ENCODE assay signal across 8 mouse cellular contexts in genomic region chr11:85759634-85760439, GRCm38 (mm10).
A peak's percentile ranks its signal among the peaks of the same experiment; 100 is the strongest.
DNase-seq lines count a peak whose midpoint lies in the region; ATAC-seq lines count a peak whose summit lies in the region.

No protein-coding gene starts in this region.

- no peak overlapping the region for H3K4me2 ChIP-seq in forebrain, embryonic 15.5 days (replicated peaks)
- H3K4me2 ChIP-seq in forebrain, embryonic 16.5 days (ENCODE audit: low read length) = no peak overlapping the region
- no peak overlapping the region for H3K4me2 ChIP-seq in midbrain, embryonic 14.5 days (ENCODE audit: low read length)
- no peak overlapping the region for H3K4me2 ChIP-seq in heart, embryonic 15.5 days

- H3K4me1 ChIP-seq in forebrain, embryonic 15.5 days = peaks cover 16% of the 10 kb centered on the region
- H3K4me1 ChIP-seq in forebrain, embryonic 16.5 days (replicated peaks; ENCODE audit: control insufficient read depth, insufficient read depth, low read length) = peaks cover 17% of the 10 kb centered on the region
- peaks cover 12% of the 10 kb centered on the region; the same call in 1 of the 2 replicates for H3K4me1 ChIP-seq in midbrain, embryonic 14.5 days (ENCODE audit: control insufficient read depth, insufficient read depth, low read length)
- H3K4me1 ChIP-seq in midbrain, embryonic 10.5 days = peaks cover 33% of the 10 kb centered on the region
- peaks cover 28% of the 10 kb centered on the region for H3K4me1 ChIP-seq in heart, embryonic 15.5 days (replicated peaks)

- no peak overlapping the region for H3K4me3 ChIP-seq in forebrain, embryonic 15.5 days
- no peak overlapping the region for H3K4me3 ChIP-seq in forebrain, embryonic 16.5 days (replicated peaks; ENCODE audit: low read length)
- no peak overlapping the region for H3K4me3 ChIP-seq in midbrain, embryonic 14.5 days (replicated peaks; ENCODE audit: low read depth, low read length)
- H3K4me3 ChIP-seq in midbrain, embryonic 10.5 days = no peak overlapping the region
- H3K4me3 ChIP-seq in heart, embryonic 15.5 days = no peak overlapping the region

- 57% methylated on average over 14 of the region's 14 CpGs for WGBS in forebrain, embryonic 15.5 days
- 50% methylated on average over 14 of the region's 14 CpGs for whole genome bisulfite sequencing in forebrain, embryonic 16.5 days
- WGBS in midbrain, embryonic 14.5 days = 60% methylated on average over 14 of the region's 14 CpGs
- 72% methylated on average over 14 of the region's 14 CpGs for WGBS in midbrain, embryonic 10.5 days
- 48% methylated on average over 14 of the region's 14 CpGs for WGBS in heart, embryonic 15.5 days

- H3K9ac ChIP-seq in forebrain, embryonic 15.5 days (replicated peaks) = no peak overlapping the region
- H3K9ac ChIP-seq in forebrain, embryonic 16.5 days (replicated peaks; ENCODE audit: low read depth, low read length) = no peak overlapping the region
- no peak overlapping the region for H3K9ac ChIP-seq in midbrain, embryonic 14.5 days (replicated peaks; ENCODE audit: low read length)
- no peak overlapping the region for H3K9ac ChIP-seq in heart, embryonic 15.5 days

- ATAC-seq in forebrain, embryonic 15.5 days (replicated peaks) = no peak
- ATAC-seq in forebrain, embryonic 16.5 days = no peak
- ATAC-seq in midbrain, embryonic 14.5 days (ENCODE audit: low FRiP score, low TSS enrichment) = no peak
- ATAC-seq in heart, embryonic 15.5 days (replicated peaks; ENCODE audit: insufficient number of reproducible peaks, insufficient read depth, low FRiP score, low read depth) = no peak

- H3K9me3 ChIP-seq in forebrain, embryonic 15.5 days = no peaks in the 10 kb centered on the region
- H3K9me3 ChIP-seq in forebrain, embryonic 16.5 days (ENCODE audit: control insufficient read depth, low read length) = no peaks in the 10 kb centered on the region
- H3K9me3 ChIP-seq in midbrain, embryonic 14.5 days (ENCODE audit: control insufficient read depth, low read length) = no peaks in the 10 kb centered on the region
- H3K9me3 ChIP-seq in midbrain, embryonic 10.5 days (replicated peaks) = no peaks in the 10 kb centered on the region
- H3K9me3 ChIP-seq in heart, embryonic 15.5 days (replicated peaks) = no peaks in the 10 kb centered on the region

- peak; percentile 35 for DNase-seq in midbrain, embryonic 14.5 days
- no peak for DNase-seq in midbrain, embryonic 10.5 days (ENCODE audit: low spot score)
- peak; percentile 61 for DNase-seq in skeletal muscle tissue, adult 2 months (ENCODE audit: low read depth, low spot score)
- no peak for DNase-seq in left cerebral cortex, adult 9 months (ENCODE audit: low spot score in 2 of 2)
- DNase-seq in cerebellum, postnatal 25 days = no peak

- peak overlapping the region; percentile 20; the same call in 1 of the 2 replicates for H3K27ac ChIP-seq in forebrain, embryonic 15.5 days (replicated peaks)
- H3K27ac ChIP-seq in forebrain, embryonic 16.5 days (ENCODE audit: low read length) = no peak overlapping the region
- 0 out of 2 replicates have a peak overlapping the region, but pooled peaks have one; percentile 32 for H3K27ac ChIP-seq in midbrain, embryonic 14.5 days (replicated peaks; ENCODE audit: low read depth, low read length)
- no peak overlapping the region for H3K27ac ChIP-seq in midbrain, embryonic 10.5 days (replicated peaks)
- H3K27ac ChIP-seq in heart, embryonic 15.5 days = peak overlapping the region; percentile 55

- H3K27me3 ChIP-seq in forebrain, embryonic 15.5 days = peaks cover 4% of the 10 kb centered on the region
- H3K27me3 ChIP-seq in forebrain, embryonic 16.5 days (replicated peaks; ENCODE audit: control insufficient read depth, insufficient read depth, low read length) = no peaks in the 10 kb centered on the region; the same call in 1 of the 2 replicates
- H3K27me3 ChIP-seq in midbrain, embryonic 14.5 days (ENCODE audit: control insufficient read depth, insufficient read depth, low read length) = peaks cover 4% of the 10 kb centered on the region; the same call in 1 of the 2 replicates
- H3K27me3 ChIP-seq in midbrain, embryonic 10.5 days (ENCODE audit: low read depth, poor library complexity, severe bottlenecking) = peaks cover 67% of the 10 kb centered on the region
- peaks cover 15% of the 10 kb centered on the region for H3K27me3 ChIP-seq in heart, embryonic 15.5 days

- H3K36me3 ChIP-seq in forebrain, embryonic 15.5 days = no peaks in the 10 kb centered on the region
- H3K36me3 ChIP-seq in forebrain, embryonic 16.5 days (ENCODE audit: control insufficient read depth, insufficient read depth) = no peaks in the 10 kb centered on the region
- H3K36me3 ChIP-seq in midbrain, embryonic 14.5 days (ENCODE audit: control insufficient read depth, insufficient read depth, low read length) = no peaks in the 10 kb centered on the region
- no peaks in the 10 kb centered on the region for H3K36me3 ChIP-seq in midbrain, embryonic 10.5 days
- H3K36me3 ChIP-seq in heart, embryonic 15.5 days = no peaks in the 10 kb centered on the region

Comparison
In these comparisons a context has a peak if more than half of its experiments do, and no peak if none do; other contexts are left out.
1. H3K27ac ChIP-seq: peak in forebrain, embryonic 15.5 days (single experiment), midbrain, embryonic 14.5 days (single experiment) and heart, embryonic 15.5 days (single experiment); none in forebrain, embryonic 16.5 days (single experiment) and midbrain, embryonic 10.5 days (single experiment).
2. DNase-seq: peak in midbrain, embryonic 14.5 days (single experiment) and skeletal muscle tissue, adult 2 months (single experiment); none in midbrain, embryonic 10.5 days (single experiment), left cerebral cortex, adult 9 months (0 of 2) and cerebellum, postnatal 25 days (0 of 2).